Comparison of ENCODE assay signal across 9 mouse cellular contexts in the genomic region with DNA sequence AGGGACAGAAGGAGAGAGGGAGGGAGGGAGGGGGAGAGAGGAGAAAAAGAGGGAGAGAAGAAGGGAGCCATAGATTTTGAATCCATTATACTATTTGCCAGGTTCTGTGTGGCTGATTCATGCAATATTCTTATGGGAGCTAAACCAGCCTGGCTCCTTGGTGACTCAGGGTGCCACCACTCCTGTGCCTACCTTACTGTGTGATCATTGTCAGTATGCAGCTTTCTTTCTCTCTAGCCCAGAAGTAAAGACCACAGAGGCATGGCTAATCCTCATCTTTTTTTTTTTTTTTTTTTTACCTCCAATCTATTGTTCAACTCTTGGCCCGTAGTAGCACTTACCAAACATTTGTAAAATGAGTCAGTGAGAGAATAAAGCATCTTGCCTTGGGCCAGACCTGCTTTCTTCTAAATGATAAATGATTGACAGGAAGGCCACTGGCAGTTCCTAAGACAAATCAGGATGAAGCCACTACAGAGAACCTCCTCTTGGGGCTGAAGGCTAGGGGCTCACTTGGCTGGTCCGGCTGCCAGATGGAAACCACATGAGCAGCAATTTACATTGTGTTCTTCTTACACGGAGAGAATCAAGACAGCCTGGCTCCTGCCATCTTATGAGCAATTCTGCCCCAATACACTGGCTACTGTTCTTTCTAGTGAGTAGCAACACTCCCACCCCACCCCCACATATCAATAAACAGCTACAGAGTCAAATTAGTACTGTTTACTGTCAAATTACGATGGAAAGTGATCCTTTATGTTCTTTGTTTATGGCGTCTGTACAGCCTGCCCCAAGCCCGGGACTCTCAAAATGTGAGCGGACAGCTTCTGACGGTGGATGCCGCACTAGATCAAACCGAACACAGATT.
DNase-seq lines count a peak whose midpoint lies in the region; ATAC-seq and TF ChIP-seq lines count a peak whose summit lies in the region.
"Had no signal": no experiment of that assay in that cellular context is flagged by ENCODE, and none has a peak within 500 bp of the region (broad histone marks: within the 10 kb centered on the region; RNA-seq: fewer than 3 reads in every experiment).

No protein-coding gene starts in this region.

- no peak for ATAC-seq in neural tube, embryonic 11.5 days (ENCODE audit: insufficient read depth, low FRiP score, low TSS enrichment)
- peak; percentile 56 for ATAC-seq in forebrain, postnatal 0 days
- 0 out of 2 replicates have a peak, but pooled peaks have one; percentile 41 for ATAC-seq in limb, embryonic 14.5 days (ENCODE audit: low FRiP score, low read depth)

- no peak overlapping the region for H3K27ac ChIP-seq in neural tube, embryonic 11.5 days (ENCODE audit: low read depth, low read length)
- no peak overlapping the region for H3K27ac ChIP-seq in forebrain, postnatal 0 days (ENCODE audit: low read depth, low read length)
- no peak overlapping the region for H3K27ac ChIP-seq in limb, embryonic 14.5 days (replicated peaks; ENCODE audit: low read depth, low read length)

- H3K4me2 ChIP-seq in neural tube, embryonic 11.5 days (ENCODE audit: low read depth) = no peak overlapping the region
- 0 out of 2 replicates have a peak overlapping the region, but pooled peaks have one; percentile 18 for H3K4me2 ChIP-seq in forebrain, postnatal 0 days (ENCODE audit: low read depth)
- peak overlapping the region; percentile 36 for H3K4me2 ChIP-seq in limb, embryonic 14.5 days (replicated peaks; ENCODE audit: low read depth, low read length, severe bottlenecking)

- no peaks in the 10 kb centered on the region for H3K9me3 ChIP-seq in neural tube, embryonic 11.5 days (ENCODE audit: control insufficient read depth, low read length)
- no peaks in the 10 kb centered on the region for H3K9me3 ChIP-seq in forebrain, postnatal 0 days (ENCODE audit: low read length)
- H3K9me3 ChIP-seq in limb, embryonic 14.5 days (ENCODE audit: control insufficient read depth, low read length) = no peaks in the 10 kb centered on the region

- no peak for TF ChIP-seq POLR2A in limb, embryonic 14.5 days (IDR thresholded peaks at IDR 0.05; ENCODE audit: borderline replicate concordance, extremely low read depth, insufficient read depth, insufficient read length)

- no peak overlapping the region for H3K4me3 ChIP-seq in neural tube, embryonic 11.5 days (ENCODE audit: low read depth, low read length)
- H3K4me3 ChIP-seq in forebrain, postnatal 0 days (ENCODE audit: low read depth, low read length) = no peak overlapping the region
- no peak overlapping the region for H3K4me3 ChIP-seq in limb, embryonic 14.5 days (replicated peaks; ENCODE audit: low read length)

- no peak overlapping the region for H3K9ac ChIP-seq in neural tube, embryonic 11.5 days (ENCODE audit: low read length)
- H3K9ac ChIP-seq in forebrain, postnatal 0 days = no peak overlapping the region
- peak overlapping the region; percentile 17; the same call in 1 of the 2 replicates for H3K9ac ChIP-seq in limb, embryonic 14.5 days (ENCODE audit: low read depth, low read length, severe bottlenecking)

- no peaks in the 10 kb centered on the region for H3K27me3 ChIP-seq in neural tube, embryonic 11.5 days (ENCODE audit: control insufficient read depth, insufficient read depth, low read length)
- H3K27me3 ChIP-seq in forebrain, postnatal 0 days (ENCODE audit: insufficient read depth, low read length) = no peaks in the 10 kb centered on the region
- no peaks in the 10 kb centered on the region for H3K27me3 ChIP-seq in limb, embryonic 14.5 days (ENCODE audit: control insufficient read depth, insufficient read depth, low read length)

- DNase-seq in neural tube, embryonic 11.5 days (ENCODE audit: low spot score) = peak; percentile 16
- DNase-seq in neural tube, embryonic 10.5 days (ENCODE audit: extremely low spot score, low spot score) = no peak
- peak; percentile 29 for DNase-seq in forebrain, postnatal 0 days
- DNase-seq in limb, embryonic 14.5 days (ENCODE audit: low spot score) = peak; percentile 45
- no peak for DNase-seq in right cerebral cortex, postnatal 10 days (ENCODE audit: low spot score in 2 of 2)
- no peak for DNase-seq in thymus, adult 18-20 months
- DNase-seq in ovary, adult 18-20 months (ENCODE audit: low spot score) = no peak
- DNase-seq: adrenal gland, postnatal 36 days; spleen, adult 18-20 months had no signal

- TF ChIP-seq CTCF in forebrain, postnatal 0 days (IDR thresholded peaks at IDR 0.05; ENCODE audit: low read depth) = no peak

- no peaks in the 10 kb centered on the region for H3K4me1 ChIP-seq in neural tube, embryonic 11.5 days (ENCODE audit: control insufficient read depth, insufficient read depth, low read length)
- H3K4me1 ChIP-seq in forebrain, postnatal 0 days (ENCODE audit: insufficient read depth) = 0 out of 2 replicates have a peak, but pooled peaks cover 8% of the 10 kb centered on the region
- H3K4me1 ChIP-seq in limb, embryonic 14.5 days (ENCODE audit: control insufficient read depth, insufficient read depth, low read length) = peaks cover 9% of the 10 kb centered on the region; the same call in 1 of the 2 replicates

- 58% methylated on average over 10 of the region's 10 CpGs for WGBS in neural tube, embryonic 11.5 days
- 19% methylated on average over 10 of the region's 10 CpGs for WGBS in forebrain, postnatal 0 days
- WGBS in limb, embryonic 14.5 days = 19% methylated on average over 10 of the region's 10 CpGs

- no peaks in the 10 kb centered on the region for H3K36me3 ChIP-seq in neural tube, embryonic 11.5 days (ENCODE audit: control insufficient read depth, insufficient read depth, low read length)
- no peaks in the 10 kb centered on the region for H3K36me3 ChIP-seq in forebrain, postnatal 0 days (ENCODE audit: insufficient read depth)
- H3K36me3 ChIP-seq in limb, embryonic 14.5 days (ENCODE audit: control insufficient read depth, insufficient read depth, low read length) = no peaks in the 10 kb centered on the region

Comparison
In these comparisons a context has a peak if more than half of its experiments do, and no peak if none do; other contexts are left out.
1. DNase-seq: peak in neural tube, embryonic 11.5 days (single experiment), forebrain, postnatal 0 days (single experiment) and limb, embryonic 14.5 days (single experiment); none in neural tube, embryonic 10.5 days (single experiment), right cerebral cortex, postnatal 10 days (0 of 2), thymus, adult 18-20 months (0 of 2) and ovary, adult 18-20 months (single experiment).